Mouse (Mus musculus) embryonic facial prominence, embryonic 11.5 days (tissue): ENCODE measurements at regions not wholly inside any gene's neighbourhood (a gene's known extent, or its start where the extent isn't known, plus 50 kb on each side); places are given as distances from the start of the nearest gene placed in this dataset.
A peak's percentile ranks its signal among the peaks of the same experiment; 100 is the strongest.

Source experiments
- ATAC-seq: fragments of 200-750 bp; cut with Nextera tagmentation; replicated peaks from 2 replicates; pipeline ENCODE4 v1.8.0; 2017; ENCODE audit warnings: low read depth; ENCODE audit not compliant: insufficient number of reproducible peaks, low FRiP score, low TSS enrichment
- DNase-seq: peaks from one replicate; pipeline ENCODE4 v3.0.0-alpha.2; 2015; ENCODE audit warnings: low spot score
- H3K27ac ChIP-seq: fragments of 300-500 bp; sonication (generic); replicated peaks from 2 replicates; pipeline ENCODE4 v1.5.1; 2014; ENCODE audit warnings: mild to moderate bottlenecking, low read depth, low read length, control low read depth
- H3K27me3 ChIP-seq: fragments of 300-500 bp; sonication (generic); 2 replicates; pipeline ENCODE4 v1.6.1; 2014; ENCODE audit warnings: mild to moderate bottlenecking, low read length, moderate library complexity, mixed read lengths; ENCODE audit not compliant: control insufficient read depth, insufficient read depth
- H3K36me3 ChIP-seq: fragments of 300-500 bp; sonication (generic); replicated peaks from 2 replicates; pipeline ENCODE4 v1.6.1; 2014; ENCODE audit warnings: low read depth, mild to moderate bottlenecking, low read length, moderate library complexity, mixed read lengths; ENCODE audit not compliant: control insufficient read depth, insufficient read depth
- H3K4me1 ChIP-seq: fragments of 300-500 bp; sonication (generic); 2 replicates; pipeline ENCODE4 v1.6.1; 2014; ENCODE audit warnings: low read length, mixed read lengths; ENCODE audit not compliant: control insufficient read depth, insufficient read depth
- H3K4me2 ChIP-seq: fragments of 300-500 bp; sonication (generic); 2 replicates; pipeline ENCODE4 v1.6.1; 2014; ENCODE audit warnings: low read depth, mild to moderate bottlenecking, control low read depth, low read length, moderate library complexity
- H3K4me3 ChIP-seq: fragments of 300-500 bp; sonication (generic); 2 replicates; pipeline ENCODE4 v1.5.1; 2014; ENCODE audit warnings: low read depth, low read length, control low read depth
- H3K9ac ChIP-seq: fragments of 300-500 bp; sonication (generic); replicated peaks from 2 replicates; pipeline ENCODE4 v1.6.1; 2014; ENCODE audit warnings: mild to moderate bottlenecking, control low read depth, low read length
- H3K9me3 ChIP-seq: fragments of 300-500 bp; sonication (generic); replicated peaks from 2 replicates; pipeline ENCODE4 v1.6.1; 2016; ENCODE audit warnings: mild to moderate bottlenecking, low read length, inconsistent platforms, mixed read lengths; ENCODE audit not compliant: control insufficient read depth
- WGBS: fragments of 180-500 bp; shearing (Covaris S2); extraction: QIAGEN DNeasy Blood & Tissue Kit; methylation state at CpG from one replicate; pipeline ENCODE4 v1.1.7; 2014; 5-methylcytosine and 5-hydroxymethylcytosine counted together

GRCm38 (mm10) chr16:18683556-18683955 lies 53.8 kb upstream of the Sept5 start:
- 50% methylated on average over 6 of the region's 6 CpGs for WGBS
- Histone ChIP-seq H3K36me3 (no peaks in the 10 kb centered on the region), H3K27me3 (no peaks in the 10 kb centered on the region), H3K27ac (no peak overlapping the region), H3K4me1 (no peaks in the 10 kb centered on the region), H3K4me3 (no peak overlapping the region), H3K4me2 (no peak overlapping the region), H3K9ac (no peak overlapping the region), H3K9me3 (no peaks in the 10 kb centered on the region)
- no peak for ATAC-seq
- no peak for DNase-seq

DNA sequence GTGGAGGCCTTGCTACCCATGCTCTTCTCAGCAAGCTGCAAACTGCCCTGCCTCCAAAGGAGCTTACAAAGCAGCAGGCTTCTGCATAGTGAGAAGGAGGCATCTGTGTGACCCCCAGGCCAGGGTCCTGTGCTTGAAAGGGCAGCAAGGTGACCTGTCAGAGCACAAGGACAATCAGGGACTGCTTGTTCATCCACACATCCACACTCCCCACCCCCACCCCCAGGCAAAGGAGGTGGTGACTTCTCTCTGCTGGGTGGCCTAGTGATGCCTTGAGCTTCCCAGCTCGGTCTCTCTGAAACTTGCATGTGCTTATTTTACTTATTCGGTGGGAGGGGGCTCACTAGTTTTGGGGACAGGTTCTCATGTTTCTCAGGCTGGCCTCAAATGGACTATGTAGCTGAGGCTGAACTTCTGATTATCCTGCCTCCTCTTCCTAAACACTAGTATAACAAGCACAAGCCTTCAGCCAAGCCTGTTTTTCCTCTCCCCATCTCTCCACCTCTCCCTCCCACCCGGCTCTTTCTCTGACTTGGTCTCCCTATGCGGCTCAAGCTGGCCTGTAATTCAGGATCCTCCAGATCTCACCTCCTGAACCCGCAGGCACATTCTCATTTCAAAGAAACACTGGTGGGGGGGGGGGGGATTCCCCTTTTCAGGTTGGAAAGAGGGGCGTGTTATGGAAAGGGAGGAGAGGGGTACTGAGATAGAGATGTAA lies 56.4 kb upstream of the Sept5 start:
- H3K4me2 ChIP-seq, result no peak overlapping the region
- DNase-seq (peak; percentile 35), ATAC-seq (no peak; the same call in 1 of the 2 replicates)
- H3K36me3 ChIP-seq, result no peaks in the 10 kb centered on the region
- no peak overlapping the region for H3K4me3 ChIP-seq
- H3K9ac ChIP-seq, result no peak overlapping the region
- H3K27ac ChIP-seq, result 0 out of 2 replicates have a peak overlapping the region, but pooled peaks have one; percentile 38
- H3K9me3 ChIP-seq, result no peaks in the 10 kb centered on the region
- H3K27me3 ChIP-seq, result no peaks in the 10 kb centered on the region
- 5% methylated on average over 6 of the region's 6 CpGs for WGBS
- no peaks in the 10 kb centered on the region for H3K4me1 ChIP-seq

DNA sequence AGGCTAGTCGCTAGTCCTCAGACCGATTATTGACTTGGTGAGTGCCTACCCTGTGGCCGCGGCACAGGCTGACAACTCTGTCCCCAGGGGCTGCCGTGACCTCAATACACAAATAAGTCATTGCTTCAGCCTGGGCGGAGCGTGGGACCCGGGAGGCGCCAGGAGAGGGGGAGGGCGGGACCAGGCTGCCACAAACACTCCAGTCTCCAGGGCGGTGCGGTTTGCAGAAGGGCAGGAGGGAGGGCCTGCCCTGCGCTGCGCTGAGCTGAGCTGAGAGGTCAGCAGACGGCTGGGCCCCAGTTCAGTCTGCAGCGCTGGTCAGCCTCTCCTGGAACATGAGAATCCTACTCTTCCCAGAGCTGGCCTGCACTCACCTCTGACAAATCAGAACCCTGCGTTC lies 57.2 kb upstream of the Sept5 start:
- peak; percentile 83 for DNase-seq
- no peak overlapping the region for H3K4me3 ChIP-seq
- 0% methylated on average over 17 of the region's 17 CpGs for WGBS

GRCm38 (mm10) chr16:18687367-18687766 lies 57.6 kb upstream of the Sept5 start:
- ATAC-seq (peak; percentile 32; the same call in 1 of the 2 replicates), DNase-seq (peak; percentile 82)
- Histone ChIP-seq H3K27me3 (no peaks in the 10 kb centered on the region), H3K4me3 (no peak overlapping the region), H3K9ac (peak overlapping the region; percentile 40), H3K9me3 (no peaks in the 10 kb centered on the region), H3K27ac (no peak overlapping the region), H3K4me1 (no peaks in the 10 kb centered on the region), H3K4me2 (peak overlapping the region; percentile 38), H3K36me3 (no peaks in the 10 kb centered on the region)
- under 1% methylated on average over 8 of the region's 8 CpGs for WGBS

More for the DNA sequence above, 57.2 kb upstream of the Sept5 start:
- Histone ChIP-seq H3K27ac (no peak overlapping the region), H3K27me3 (no peaks in the 10 kb centered on the region), H3K36me3 (no peaks in the 10 kb centered on the region), H3K4me2 (peak overlapping the region; percentile 38), H3K9ac (peak overlapping the region; percentile 40), H3K4me1 (no peaks in the 10 kb centered on the region), H3K9me3 (no peaks in the 10 kb centered on the region)
- peak; percentile 97 for ATAC-seq

- no peak overlapping the region for H3K4me2 ChIP-seq
- no peak for ATAC-seq
- WGBS, result 57% methylated on average over 5 of the region's 5 CpGs
These were observed 65.8 kb upstream of the Sept5 start for GRCm38 (mm10) chr16:18695596-18695995.

GRCm38 (mm10) chr16:18696074-18696819 lies 66.5 kb upstream of the Sept5 start:
- Histone ChIP-seq H3K4me2 (no peak overlapping the region), H3K36me3 (no peaks in the 10 kb centered on the region), H3K9me3 (no peaks in the 10 kb centered on the region), H3K4me3 (no peak overlapping the region), H3K27me3 (no peaks in the 10 kb centered on the region), H3K9ac (no peak overlapping the region), H3K27ac (no peak overlapping the region), H3K4me1 (no peaks in the 10 kb centered on the region)
- WGBS, result 10% methylated on average over 20 of the region's 20 CpGs
- ATAC-seq (peak; percentile 74; the same call in 1 of the 2 replicates), DNase-seq (peak; percentile 81)

More at GRCm38 (mm10) chr16:18695596-18695995, 65.8 kb upstream of the Sept5 start:
- H3K4me3 ChIP-seq, result no peak overlapping the region
- H3K27ac ChIP-seq, result no peak overlapping the region
- DNase-seq, result no peak
- no peak overlapping the region for H3K9ac ChIP-seq
- H3K36me3 ChIP-seq, result no peaks in the 10 kb centered on the region
- no peaks in the 10 kb centered on the region for H3K4me1 ChIP-seq
- no peaks in the 10 kb centered on the region for H3K27me3 ChIP-seq
- H3K9me3 ChIP-seq, result no peaks in the 10 kb centered on the region

- H3K27me3 ChIP-seq, result no peaks in the 10 kb centered on the region
- 64% methylated on average over 5 of the region's 5 CpGs for WGBS
- DNase-seq, result no peak
- no peaks in the 10 kb centered on the region for H3K9me3 ChIP-seq
- H3K27ac ChIP-seq, result no peak overlapping the region
- no peaks in the 10 kb centered on the region for H3K36me3 ChIP-seq
- no peaks in the 10 kb centered on the region for H3K4me1 ChIP-seq
- H3K9ac ChIP-seq, result no peak overlapping the region
- H3K4me2 ChIP-seq, result no peak overlapping the region
- H3K4me3 ChIP-seq, result no peak overlapping the region
- peak; percentile 37; the same call in 1 of the 2 replicates for ATAC-seq
These were observed 67.0 kb upstream of the Sept5 start for GRCm38 (mm10) chr16:18696820-18697168.

DNA sequence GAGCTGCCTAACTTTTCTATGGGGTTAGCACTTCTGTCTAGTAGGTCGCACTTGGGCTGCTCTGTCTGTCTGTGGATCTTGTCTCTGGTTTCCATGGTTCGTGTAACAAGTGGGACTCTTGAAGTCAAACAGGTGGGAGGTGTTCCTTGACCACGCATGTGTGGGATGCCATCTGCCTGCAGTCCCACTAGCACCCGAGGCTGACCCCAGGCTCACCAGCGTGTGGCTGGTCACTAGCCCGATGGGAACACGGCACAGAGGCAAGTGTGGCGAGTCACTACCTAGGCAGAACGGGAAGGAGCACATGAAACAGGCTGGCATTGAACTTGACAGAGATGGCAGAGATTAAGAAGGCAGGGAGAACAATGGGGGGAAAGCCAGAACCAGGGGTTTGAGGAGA lies 72.5 kb upstream of the Cldn5 start:
- ATAC-seq (no peak), DNase-seq (no peak)
- no peaks in the 10 kb centered on the region for H3K4me1 ChIP-seq
- H3K9ac ChIP-seq, result no peak overlapping the region
- 57% methylated on average over 9 of the region's 9 CpGs for WGBS
- H3K36me3 ChIP-seq, result no peaks in the 10 kb centered on the region
- no peaks in the 10 kb centered on the region for H3K9me3 ChIP-seq
- no peak overlapping the region for H3K4me2 ChIP-seq
- H3K27me3 ChIP-seq, result no peaks in the 10 kb centered on the region
- no peak overlapping the region for H3K27ac ChIP-seq
- no peak overlapping the region for H3K4me3 ChIP-seq
